Mouse (Mus musculus) monocyte, adult 5-6 weeks (primary cell): Measurements from ENCODE around the gene Gm19426. TPM values are rescaled to one million over a fixed set of nuclear protein-coding genes. Genes with fewer than 3 reads are reported as not detected.
A peak's percentile ranks its signal among the peaks of the same experiment; 100 is the strongest.

Source experiments
- ATAC-seq: fragments of 153-309, 156-312 bp; replicated peaks from 2 replicates; pipeline ENCODE4 v1.8.0; 2017; ENCODE audit warnings: mild to moderate bottlenecking; ENCODE audit not compliant: low TSS enrichment, insufficient number of reproducible peaks, severe bottlenecking, poor library complexity, low FRiP score
- total RNA-seq: library from RNA; stranded (forward); fragments of 200-1000, 200-491, 200-594 nt; gene quantifications from 3 replicates; pipeline ENCODE4 v1.2.3, GENCODE M21; 2017

Gm19426 gene
- total RNA-seq, 1 experiment from 2014 or later = not detected

DNA sequence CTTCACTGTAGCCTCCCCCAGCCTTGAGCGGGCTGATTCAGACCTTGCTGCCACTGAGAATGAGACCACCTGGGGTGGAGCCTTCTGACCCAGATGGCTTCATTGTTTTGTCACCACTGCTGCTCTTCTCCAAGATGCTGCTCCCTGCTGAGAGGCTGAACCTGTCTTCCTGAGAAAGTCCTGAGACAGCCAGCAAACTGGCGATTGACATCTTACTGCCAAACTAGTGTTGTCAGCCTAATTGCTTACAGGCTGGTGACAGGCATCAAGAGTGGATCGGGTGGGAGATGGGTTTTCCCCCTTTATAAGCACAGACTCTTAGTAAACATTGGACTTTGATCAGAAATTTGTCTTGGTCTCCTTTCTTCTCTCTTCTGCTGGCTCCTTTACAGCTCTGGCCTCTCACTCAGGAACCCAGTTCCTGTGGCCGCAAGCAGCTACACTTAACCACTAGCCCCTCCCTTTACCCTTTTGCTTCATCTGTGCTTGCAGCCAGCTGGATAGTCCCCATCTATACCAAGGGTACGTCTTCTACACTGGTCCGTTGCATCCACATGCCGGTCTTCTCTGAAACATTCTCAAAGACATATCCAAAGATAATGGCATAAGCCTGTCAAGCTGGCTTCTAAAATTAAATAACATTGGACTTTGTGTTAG is 13.7 kb upstream of the Gm19426 start:
- ATAC-seq = no peak

- ATAC-seq = no peak
These were observed 12.8 kb upstream of the Gm19426 start for GRCm38 (mm10) chr2:84756245-84756644.

DNA sequence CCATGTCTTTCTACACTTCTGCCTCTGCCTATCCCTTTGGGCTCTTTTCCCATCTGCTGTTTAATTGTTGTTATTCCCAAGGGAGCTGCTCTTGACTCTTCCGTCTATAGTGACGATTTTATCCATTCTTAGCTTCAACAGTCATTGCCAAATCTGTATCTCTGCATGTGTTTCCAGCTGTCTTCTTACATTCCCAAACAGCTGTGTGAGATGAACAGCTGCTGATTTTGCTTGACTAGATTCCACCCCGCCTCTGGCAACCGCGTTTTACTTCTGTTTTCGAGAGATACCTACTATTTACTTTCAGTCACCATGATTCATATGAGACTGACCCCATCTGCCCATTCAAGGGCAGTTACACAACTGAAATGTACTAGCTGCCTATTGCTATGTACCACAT is 6.7 kb upstream of the Gm19426 start:
- ATAC-seq = no peak

DNA sequence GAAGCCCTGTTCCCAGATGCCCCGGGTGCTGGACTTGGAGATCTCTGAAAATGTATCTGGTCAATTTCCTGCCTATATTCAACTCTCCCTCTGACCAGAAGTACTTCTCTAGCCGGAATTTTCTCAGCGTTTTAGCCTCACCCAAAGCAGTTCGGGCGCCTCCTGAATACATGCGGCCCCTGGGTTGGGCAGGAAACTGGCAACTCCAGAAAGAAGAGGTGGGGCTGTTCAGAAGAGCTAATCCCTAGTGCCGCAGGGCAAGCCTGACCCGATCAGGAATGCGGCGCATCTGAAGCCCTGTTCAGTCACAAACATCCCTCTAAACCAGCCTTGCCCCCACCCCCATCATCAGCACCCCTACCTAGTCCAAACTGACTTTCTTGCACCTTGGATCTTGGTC is 671 bp upstream of the Gm19426 start:
- no peak for ATAC-seq

DNA sequence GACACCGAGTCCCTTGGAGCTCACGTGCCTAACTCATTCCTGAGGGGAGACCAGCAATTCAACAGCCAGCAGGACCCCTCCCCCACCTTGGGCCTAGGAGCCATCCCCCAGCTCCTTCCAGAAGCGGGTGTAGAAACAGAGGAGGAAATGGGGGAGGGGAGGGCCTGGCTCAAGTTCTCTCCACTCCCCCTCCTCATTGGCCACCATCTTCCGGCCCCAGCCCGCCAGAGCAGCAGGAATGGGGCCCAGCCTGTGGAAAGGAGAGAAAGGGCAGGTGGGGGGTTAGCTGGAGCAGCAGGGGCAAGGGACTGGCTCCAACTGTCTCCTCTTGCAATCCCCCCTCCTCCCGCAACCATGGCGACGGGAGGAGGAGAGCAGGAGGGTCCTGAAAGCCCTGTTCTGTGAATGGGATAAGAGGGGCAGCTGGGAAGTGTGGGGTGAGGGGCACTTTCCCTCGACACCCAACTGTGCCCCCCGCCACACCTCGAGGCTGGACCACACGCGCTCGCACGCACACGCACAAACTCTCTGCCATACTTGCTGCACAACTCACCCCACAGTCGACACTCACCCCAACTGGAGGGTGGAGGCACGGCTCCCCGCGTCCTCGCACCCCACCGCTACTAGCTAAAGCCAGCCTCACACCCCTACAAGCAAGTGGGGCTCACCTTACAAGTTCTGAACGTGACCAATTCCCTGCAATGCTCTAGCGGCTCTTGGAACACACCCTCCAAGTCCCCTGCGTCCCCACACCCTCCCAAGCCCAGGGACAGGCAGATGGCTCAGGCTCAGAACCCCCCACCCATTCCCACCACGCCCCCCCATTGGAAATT is 788 bp downstream of the Gm19426 start:
- ATAC-seq = 0 out of 2 replicates have a peak, but pooled peaks have one; percentile 16

GRCm38 (mm10) chr2:84741841-84742450 is 1.5 kb downstream of the Gm19426 start:
- ATAC-seq = no peak

DNA sequence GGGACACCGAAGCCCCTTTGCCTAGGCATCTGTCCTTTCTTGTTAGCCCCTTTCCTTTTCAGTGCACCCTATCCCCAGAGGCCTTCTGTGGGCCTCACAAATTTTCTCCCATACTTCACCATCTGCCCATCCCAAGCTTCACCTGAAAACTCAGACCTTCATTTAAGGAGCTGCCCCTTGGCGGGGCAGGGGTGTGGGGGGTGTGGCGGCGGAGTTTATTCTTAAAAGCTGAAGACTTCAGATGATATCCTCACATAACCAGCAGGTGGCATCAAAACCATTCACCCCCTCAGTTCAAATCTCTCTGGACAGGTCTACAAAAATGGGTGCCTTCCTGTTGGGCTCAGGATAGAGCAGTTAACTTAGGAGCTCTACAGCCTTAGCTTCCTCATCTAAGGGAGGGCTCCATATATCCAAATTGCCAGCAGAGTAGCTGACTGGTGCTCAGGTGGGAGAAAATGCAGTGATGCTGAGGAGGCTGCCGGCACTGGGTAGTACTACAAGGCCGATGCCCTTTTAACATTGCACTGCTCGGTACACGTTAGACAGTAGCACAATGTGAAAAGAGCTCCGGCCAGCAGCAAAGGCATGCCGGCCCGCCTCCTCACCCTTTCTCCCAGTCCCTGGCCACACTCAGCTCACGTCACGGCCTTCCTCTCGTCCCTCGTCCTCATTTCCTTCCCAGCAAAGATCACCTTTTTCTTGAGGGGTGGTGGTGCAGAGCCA is 2.7 kb downstream of the Gm19426 start:
- ATAC-seq = no peak

- ATAC-seq = no peak
These were observed 5.1 kb downstream of the Gm19426 start for GRCm38 (mm10) chr2:84738271-84738911.

DNA sequence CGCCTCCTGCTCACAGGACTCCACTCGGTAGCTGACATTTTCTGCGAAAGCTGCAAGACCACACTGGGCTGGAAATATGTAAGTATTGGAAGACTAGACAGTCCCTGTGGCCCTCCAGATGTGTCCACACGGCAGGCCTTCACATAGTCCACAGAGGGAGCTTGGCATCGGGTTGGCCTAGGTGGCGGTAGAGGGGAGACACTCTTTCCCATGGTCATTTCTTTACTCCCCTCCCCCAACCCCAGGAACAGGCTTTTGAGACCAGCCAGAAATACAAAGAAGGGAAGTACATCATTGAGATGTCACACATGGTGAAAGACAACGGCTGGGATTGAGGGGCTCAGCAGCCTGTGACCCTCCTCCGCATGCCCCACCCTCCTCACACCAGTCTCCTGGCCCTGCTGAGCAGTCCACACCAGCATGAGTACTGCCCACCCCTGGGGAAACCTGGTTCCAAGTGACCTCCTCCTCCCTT is 6.0 kb downstream of the Gm19426 start:
- ATAC-seq = no peak

DNA sequence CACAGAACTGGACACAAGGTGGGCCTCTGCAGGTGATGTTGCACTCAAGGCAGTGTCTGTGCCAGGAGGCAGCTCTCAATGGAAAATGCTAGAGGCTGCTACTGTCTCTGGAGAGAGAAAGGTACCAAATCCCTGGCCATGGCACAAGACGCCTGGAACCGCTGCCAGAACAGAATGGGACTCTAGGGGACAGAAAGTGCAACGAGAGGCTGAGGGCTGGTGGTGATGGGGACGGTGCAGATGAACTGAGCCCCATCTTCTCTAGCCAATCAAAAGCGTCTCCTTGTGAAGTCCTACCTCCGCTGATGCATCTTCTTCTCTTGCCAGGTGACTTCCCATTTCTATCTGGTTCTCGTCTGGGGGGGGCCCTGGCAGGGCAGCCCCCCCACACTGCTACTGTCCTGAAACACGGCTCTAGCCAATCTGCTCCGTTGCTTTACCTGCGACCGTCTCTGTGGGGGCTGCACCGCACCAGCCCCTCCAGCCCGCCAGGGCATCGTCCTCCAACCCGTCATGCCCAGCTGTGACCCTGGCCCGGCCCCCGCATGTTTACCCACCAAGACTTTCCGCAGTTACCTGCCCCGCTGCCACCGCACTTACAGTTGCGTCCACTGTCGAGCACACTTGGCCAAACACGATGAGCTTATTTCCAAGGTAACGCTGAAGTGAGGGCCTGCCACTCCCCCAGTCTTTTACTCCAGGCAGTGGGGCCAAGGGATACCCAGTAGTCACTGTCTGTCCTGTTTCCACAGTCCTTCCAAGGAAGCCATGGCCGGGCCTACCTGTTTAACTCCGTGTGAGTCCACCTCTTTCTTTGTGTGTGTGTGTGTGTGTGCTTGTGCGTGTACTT is 6.9 kb downstream of the Gm19426 start:
- no peak for ATAC-seq

DNA sequence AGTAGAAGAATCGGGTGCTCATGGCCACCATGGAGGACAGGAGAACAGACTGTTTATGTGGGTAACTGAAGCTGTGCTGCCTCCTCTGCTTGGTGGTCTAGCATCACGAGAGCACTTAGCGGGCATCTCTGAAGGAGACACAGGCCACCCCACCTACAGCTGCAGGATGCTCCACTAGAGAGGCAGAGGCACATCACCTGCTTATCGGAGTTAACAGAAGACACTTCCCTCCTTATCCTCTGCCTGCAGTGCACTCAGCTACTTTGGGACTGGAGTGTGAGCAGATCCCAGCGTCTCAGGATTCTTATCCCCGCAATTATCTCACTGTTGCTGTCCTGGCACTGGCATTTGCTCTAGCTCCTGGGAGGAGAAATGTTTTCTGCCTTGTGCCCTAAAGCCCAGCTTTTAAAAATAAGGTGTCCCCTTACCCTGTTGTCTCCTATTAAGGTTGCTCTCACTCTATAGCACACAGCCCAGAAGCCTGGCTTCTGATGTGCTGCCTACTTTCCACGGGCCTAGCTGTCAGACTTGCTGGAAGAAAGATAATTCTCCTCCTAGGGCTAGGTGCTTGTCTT is 8.0 kb downstream of the Gm19426 start:
- ATAC-seq = no peak

DNA sequence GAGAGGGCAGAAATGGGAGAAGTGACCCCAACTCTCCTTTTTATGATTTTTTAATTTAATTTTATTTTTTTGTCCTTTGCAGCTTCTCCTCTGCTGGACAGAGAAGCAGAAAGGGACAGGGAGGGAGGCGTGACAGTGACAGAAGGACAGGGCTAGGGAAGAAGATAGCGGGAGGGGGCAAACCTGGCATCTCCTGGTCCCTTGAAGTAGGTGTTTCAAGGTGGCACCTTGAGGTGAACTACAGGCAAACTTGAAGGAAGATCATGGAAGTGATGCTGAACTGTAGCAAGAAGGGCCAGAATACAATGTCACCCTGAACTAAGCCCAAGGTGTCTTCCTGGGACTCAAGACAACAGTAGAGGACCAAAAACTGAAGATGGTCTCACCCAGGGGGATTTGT is 8.5 kb downstream of the Gm19426 start:
- no peak for ATAC-seq

- ATAC-seq = no peak
These were observed 9.0 kb downstream of the Gm19426 start for GRCm38 (mm10) chr2:84734351-84734864.

DNA sequence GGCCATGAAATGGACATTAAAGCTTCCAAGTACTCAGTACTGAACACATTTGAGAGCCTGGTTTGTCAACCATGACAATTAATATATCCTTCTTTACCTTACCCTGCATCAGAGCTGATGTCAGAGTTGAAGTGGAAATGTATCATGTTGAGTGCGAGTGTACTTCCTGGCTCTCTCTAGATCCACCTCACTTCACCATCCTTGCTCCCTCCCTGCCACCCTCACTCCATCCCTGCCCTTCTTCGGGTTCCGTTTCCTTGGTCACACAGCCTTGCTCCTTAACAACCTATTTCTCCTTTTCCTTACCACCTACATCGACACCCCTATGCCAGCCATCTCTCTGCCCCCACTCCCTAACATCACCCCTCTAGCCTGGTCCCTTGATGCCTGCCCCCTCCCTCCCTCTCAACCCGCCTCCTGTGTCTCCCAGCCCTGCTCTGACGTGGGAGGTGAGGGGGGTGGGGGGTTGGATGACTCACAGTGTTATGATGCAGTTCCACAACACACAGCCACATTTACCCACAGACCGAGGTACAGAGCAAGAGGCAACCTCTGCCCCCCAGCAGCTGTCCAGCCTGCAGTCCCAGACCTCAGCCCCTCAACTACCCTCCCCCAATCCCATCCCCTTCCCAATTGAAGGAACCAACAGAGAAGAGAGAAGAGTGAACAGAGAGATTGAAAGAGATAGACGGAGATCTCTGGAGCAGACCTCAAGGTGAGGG is 9.7 kb downstream of the Gm19426 start, which contains the start of gene Ypel4:
Gene Ypel4 (plus strand): TSS at position 480 of the 722 bp plus-strand sequence.
- ATAC-seq = peak; percentile 37; the same call in 1 of the 2 replicates

GRCm38 (mm10) chr2:84732394-84732793 is 11.1 kb downstream of the Gm19426 start:
- ATAC-seq = no peak

DNA sequence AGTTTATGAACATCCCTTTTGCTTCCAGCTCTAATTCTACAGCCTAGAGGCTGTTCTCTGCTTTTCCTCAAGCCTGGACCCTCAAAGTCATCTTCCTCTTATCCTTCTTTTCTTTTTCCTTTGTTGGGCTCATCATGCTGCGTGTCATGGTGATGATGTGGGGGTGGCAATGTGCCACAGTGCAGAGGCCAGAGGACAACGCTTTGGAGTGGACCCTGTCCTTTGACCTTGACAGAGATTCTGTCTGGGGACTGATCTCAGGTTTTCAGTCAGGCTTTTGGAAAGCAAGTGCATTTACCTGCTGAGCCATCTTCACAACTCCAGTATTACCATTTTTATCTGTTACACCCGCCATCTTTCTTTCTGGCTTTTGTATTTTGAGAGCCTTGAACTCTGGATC is 12.2 kb downstream of the Gm19426 start:
- no peak for ATAC-seq
